ENCODE assay signal across 25 mouse cellular contexts in genomic region chr7:55809967-55810366, GRCm38 (mm10). TPM values are rescaled to one million over a fixed set of nuclear protein-coding genes. Genes with fewer than 3 reads are reported as not detected.
DNase-seq lines count a peak whose midpoint lies in the region; ATAC-seq and TF ChIP-seq lines count a peak whose summit lies in the region.
"Had no signal": no experiment of that assay in that cellular context is flagged by ENCODE, and none has a peak within 500 bp of the region (broad histone marks: within the 10 kb centered on the region; RNA-seq: fewer than 3 reads in every experiment).

No protein-coding gene starts in this region.

- peak; percentile 64 for DNase-seq in heart, adult 11 months
- DNase-seq in heart, embryonic 10.5 days (ENCODE audit: low spot score): no peak
- DNase-seq in intestine, embryonic 14.5 days (ENCODE audit: low spot score): peak; percentile 27
- peak; percentile 71 for DNase-seq in midbrain, embryonic 11.5 days (ENCODE audit: low spot score, missing footprints)
- peak; percentile 13 for DNase-seq in G1E (ENCODE audit: low spot score)
- no peak for DNase-seq in right cerebral cortex, postnatal 14 days
- DNase-seq: adrenal gland, adult 2 months; adrenal gland, adult 8-10 months; adrenal gland, postnatal 10 days; adrenal gland, postnatal 14 days; adrenal gland, postnatal 25 days; adrenal gland, postnatal 36 days; B cell, adult 2 months; cerebellum, adult 11 months; cerebellum, adult 11-12 months; cerebellum, adult 18-20 months had no signal

- H3K27me3 ChIP-seq in heart, embryonic 10.5 days (ENCODE audit: insufficient read depth, poor library complexity, severe bottlenecking): no peaks in the 10 kb centered on the region
- no peaks in the 10 kb centered on the region for H3K27me3 ChIP-seq in intestine, embryonic 14.5 days (replicated peaks; ENCODE audit: control insufficient read depth, insufficient read depth, low read length)
- no peaks in the 10 kb centered on the region for H3K27me3 ChIP-seq in intestine, embryonic 15.5 days (replicated peaks)
- H3K27me3 ChIP-seq in midbrain, embryonic 11.5 days (ENCODE audit: control insufficient read depth, insufficient read depth, low read length): no peaks in the 10 kb centered on the region
- H3K27me3 ChIP-seq in midbrain, embryonic 13.5 days: no peaks in the 10 kb centered on the region
- no peaks in the 10 kb centered on the region for H3K27me3 ChIP-seq in G1E (ENCODE audit: insufficient read depth, low read length)
- H3K27me3 ChIP-seq: CH12.LX, Patski had no signal

- no peaks in the 10 kb centered on the region for H3K9me3 ChIP-seq in heart, embryonic 10.5 days
- H3K9me3 ChIP-seq in intestine, embryonic 14.5 days (ENCODE audit: control insufficient read depth, low read length): no peaks in the 10 kb centered on the region
- no peaks in the 10 kb centered on the region for H3K9me3 ChIP-seq in intestine, embryonic 15.5 days
- H3K9me3 ChIP-seq in midbrain, embryonic 11.5 days (ENCODE audit: control insufficient read depth, low read length): no peaks in the 10 kb centered on the region
- H3K9me3 ChIP-seq in midbrain, embryonic 13.5 days: no peaks in the 10 kb centered on the region
- no peaks in the 10 kb centered on the region for H3K9me3 ChIP-seq in G1E (replicated peaks)

- no peak overlapping the region for H3K9ac ChIP-seq in intestine, embryonic 14.5 days (ENCODE audit: low read length)
- H3K9ac ChIP-seq in intestine, embryonic 15.5 days: no peak overlapping the region
- no peak overlapping the region for H3K9ac ChIP-seq in midbrain, embryonic 11.5 days (ENCODE audit: low read length)
- no peak overlapping the region for H3K9ac ChIP-seq in midbrain, embryonic 13.5 days (replicated peaks)

- ATAC-seq in intestine, embryonic 14.5 days (replicated peaks; ENCODE audit: low FRiP score, low TSS enrichment, low read depth): no peak
- no peak for ATAC-seq in intestine, embryonic 15.5 days
- no peak for ATAC-seq in midbrain, embryonic 11.5 days (ENCODE audit: low FRiP score)
- no peak for ATAC-seq in midbrain, embryonic 13.5 days
- ATAC-seq in G1E (ENCODE audit: extremely low read depth, insufficient number of reproducible peaks, low FRiP score, poor library complexity, severe bottlenecking): peak; percentile 79
- ATAC-seq: activated CD4-positive, CD25-positive, alpha-beta regulatory T cell, adult 4 months; CD4-positive, CD25-positive, alpha-beta regulatory T cell, adult 4 months; Patski had no signal

- H3K4me3 ChIP-seq in heart, embryonic 10.5 days: no peak overlapping the region
- no peak overlapping the region for H3K4me3 ChIP-seq in intestine, embryonic 14.5 days (ENCODE audit: low read depth, low read length)
- no peak overlapping the region for H3K4me3 ChIP-seq in intestine, embryonic 15.5 days (replicated peaks)
- H3K4me3 ChIP-seq in midbrain, embryonic 11.5 days (ENCODE audit: low read depth, low read length): no peak overlapping the region
- no peak overlapping the region for H3K4me3 ChIP-seq in midbrain, embryonic 13.5 days (replicated peaks)
- no peak overlapping the region for H3K4me3 ChIP-seq in G1E (ENCODE audit: low read depth, low read length)

- no peak overlapping the region for H3K27ac ChIP-seq in heart, embryonic 10.5 days
- H3K27ac ChIP-seq in intestine, embryonic 14.5 days (ENCODE audit: low read depth): no peak overlapping the region
- H3K27ac ChIP-seq in intestine, embryonic 15.5 days: no peak overlapping the region
- H3K27ac ChIP-seq in midbrain, embryonic 11.5 days (ENCODE audit: low read depth, low read length): no peak overlapping the region
- H3K27ac ChIP-seq in midbrain, embryonic 13.5 days: no peak overlapping the region

- no peak for TF ChIP-seq CTCF in G1E (IDR thresholded peaks at IDR 0.05; ENCODE audit: low read depth, low read length)

- peaks cover 88% of the 10 kb centered on the region for H3K36me3 ChIP-seq in heart, embryonic 10.5 days
- H3K36me3 ChIP-seq in intestine, embryonic 14.5 days (ENCODE audit: control insufficient read depth, insufficient read depth, low read length): peaks cover 91% of the 10 kb centered on the region
- H3K36me3 ChIP-seq in intestine, embryonic 15.5 days: peaks cover 32% of the 10 kb centered on the region
- H3K36me3 ChIP-seq in midbrain, embryonic 11.5 days (ENCODE audit: control insufficient read depth, insufficient read depth, low read length): peaks cover 23% of the 10 kb centered on the region
- peaks cover 81% of the 10 kb centered on the region for H3K36me3 ChIP-seq in midbrain, embryonic 13.5 days
- peaks cover 83% of the 10 kb centered on the region for H3K36me3 ChIP-seq in G1E (replicated peaks)

- 83% methylated on average over 2 of the region's 2 CpGs for WGBS in heart, embryonic 10.5 days
- WGBS in intestine, embryonic 14.5 days: 77% methylated on average over 2 of the region's 2 CpGs
- 75% methylated on average over 2 of the region's 2 CpGs for WGBS in intestine, embryonic 15.5 days
- WGBS in midbrain, embryonic 11.5 days: 93% methylated on average over 2 of the region's 2 CpGs
- WGBS in midbrain, embryonic 13.5 days: 91% methylated on average over 2 of the region's 2 CpGs

- no peak overlapping the region for H3K4me2 ChIP-seq in intestine, embryonic 14.5 days (ENCODE audit: low read length)
- H3K4me2 ChIP-seq in intestine, embryonic 15.5 days (replicated peaks): no peak overlapping the region
- H3K4me2 ChIP-seq in midbrain, embryonic 11.5 days: no peak overlapping the region
- H3K4me2 ChIP-seq in midbrain, embryonic 13.5 days (replicated peaks): no peak overlapping the region

- no peaks in the 10 kb centered on the region for H3K4me1 ChIP-seq in heart, embryonic 10.5 days
- no peaks in the 10 kb centered on the region for H3K4me1 ChIP-seq in intestine, embryonic 14.5 days (replicated peaks; ENCODE audit: control insufficient read depth, insufficient read depth, low read length)
- no peaks in the 10 kb centered on the region for H3K4me1 ChIP-seq in intestine, embryonic 15.5 days (replicated peaks)
- H3K4me1 ChIP-seq in midbrain, embryonic 11.5 days (ENCODE audit: control insufficient read depth, insufficient read depth, low read length): no peaks in the 10 kb centered on the region
- H3K4me1 ChIP-seq in midbrain, embryonic 13.5 days (replicated peaks): no peaks in the 10 kb centered on the region
- H3K4me1 ChIP-seq in G1E (ENCODE audit: insufficient read depth, low read depth, low read length): peaks cover 20% of the 10 kb centered on the region

RNA-seq across cellular contexts. Expression of gene Tubgcp5, which starts 16.0 kb away (rescaled TPM):
- polyA plus RNA-seq in heart, embryonic 10.5 days (2016; fragmentation: Nextera tagmentation; extraction: Ambion mirVana): 24.9 and 26.7 TPM in 2 replicates
- 28.2 and 31.5 TPM in 2 replicates for polyA plus RNA-seq in intestine, embryonic 14.5 days (2014; fragmentation: Nextera tagmentation; extraction: Ambion mirVana)
- 21.5 and 21.8 TPM in 2 replicates for polyA plus RNA-seq in intestine, embryonic 15.5 days (2015; fragmentation: Nextera tagmentation; extraction: Ambion mirVana)
- polyA plus RNA-seq in midbrain, embryonic 11.5 days (2014; fragmentation: Nextera tagmentation; extraction: Ambion mirVana): 31.8 and 37.4 TPM in 2 replicates
- polyA plus RNA-seq in midbrain, embryonic 13.5 days (2015; fragmentation: Nextera tagmentation; extraction: Ambion mirVana): 40.8 and 44.5 TPM in 2 replicates
- total RNA-seq in G1E (2014; fragmentation: Nextera tagmentation): 44.1 and 53.4 TPM in 2 replicates
- total RNA-seq in G1E (2017): 45.6 and 51.6 TPM in 2 replicates
- 1.6 and 2.6 TPM in 2 replicates for polyA plus RNA-seq in G1E (2012)

RNA-seq across cellular contexts. Expression of gene Cyfip1, which starts 31.6 kb away (rescaled TPM):
- 63.7 and 68.4 TPM in 2 replicates for polyA plus RNA-seq in heart, embryonic 10.5 days (2016; fragmentation: Nextera tagmentation; extraction: Ambion mirVana)
- polyA plus RNA-seq in intestine, embryonic 14.5 days (2014; fragmentation: Nextera tagmentation; extraction: Ambion mirVana): 102 and 118 TPM in 2 replicates
- 94.6 and 94.7 TPM in 2 replicates for polyA plus RNA-seq in intestine, embryonic 15.5 days (2015; fragmentation: Nextera tagmentation; extraction: Ambion mirVana)
- polyA plus RNA-seq in midbrain, embryonic 11.5 days (2014; fragmentation: Nextera tagmentation; extraction: Ambion mirVana): 80.6 and 81.4 TPM in 2 replicates
- 52.8 and 56.3 TPM in 2 replicates for polyA plus RNA-seq in midbrain, embryonic 13.5 days (2015; fragmentation: Nextera tagmentation; extraction: Ambion mirVana)
- 45.4 and 70.8 TPM in 2 replicates for total RNA-seq in G1E (2014; fragmentation: Nextera tagmentation)
- total RNA-seq in G1E (2017): 53.8 and 60.7 TPM in 2 replicates
- polyA plus RNA-seq in G1E (2012): 27.2 and 39.0 TPM in 2 replicates

RNA-seq across cellular contexts. Expression of gene Siglech, which starts 42.0 kb away (rescaled TPM):
- polyA plus RNA-seq in heart, embryonic 10.5 days (2016; fragmentation: Nextera tagmentation; extraction: Ambion mirVana): not detected in 2 replicates
- 1.6 TPM in 2 replicates for polyA plus RNA-seq in intestine, embryonic 14.5 days (2014; fragmentation: Nextera tagmentation; extraction: Ambion mirVana)
- polyA plus RNA-seq in intestine, embryonic 15.5 days (2015; fragmentation: Nextera tagmentation; extraction: Ambion mirVana): 0.64 and 1.3 TPM in 2 replicates
- 0.96 and 1.0 TPM in 2 replicates for polyA plus RNA-seq in midbrain, embryonic 11.5 days (2014; fragmentation: Nextera tagmentation; extraction: Ambion mirVana)
- polyA plus RNA-seq in midbrain, embryonic 13.5 days (2015; fragmentation: Nextera tagmentation; extraction: Ambion mirVana): 1.6 and 1.7 TPM in 2 replicates
- not detected in 2 replicates for total RNA-seq in G1E (2014; fragmentation: Nextera tagmentation)
- total RNA-seq in G1E (2017): 0.06 and 0.16 TPM in 2 replicates
- not detected in 2 replicates for polyA plus RNA-seq in G1E (2012)
- total RNA-seq: ES-E14, MEL had no signal
- polyA plus RNA-seq: activated CD4-positive, CD25-positive, alpha-beta regulatory T cell, adult 4 months; C2C12; Patski had no signal

Comparison
In these comparisons a context has a peak if more than half of its experiments do, and no peak if none do; other contexts are left out.
1. DNase-seq: peak in heart, adult 11 months (single experiment), intestine, embryonic 14.5 days (single experiment), midbrain, embryonic 11.5 days (single experiment) and G1E (single experiment); none in heart, embryonic 10.5 days (single experiment) and right cerebral cortex, postnatal 14 days (single experiment).